Mouse (Mus musculus) right cerebral cortex, postnatal 36 days (tissue): ENCODE measurements around the gene Gm21818.
"Not testable (repeated sequence)": the region's sequence is repeated elsewhere in the genome, so short reads cannot be mapped to it uniquely, and the experiment has no call there.

ENCODE experiments used
- DNase-seq, 2 experiments: peaks; one replicate each; pipeline ENCODE4 v3.0.0; 2022; ENCODE audit warnings: low spot score in 2 of 2, mixed read lengths in 1 of 2

The Gm21818 gene

DNA sequence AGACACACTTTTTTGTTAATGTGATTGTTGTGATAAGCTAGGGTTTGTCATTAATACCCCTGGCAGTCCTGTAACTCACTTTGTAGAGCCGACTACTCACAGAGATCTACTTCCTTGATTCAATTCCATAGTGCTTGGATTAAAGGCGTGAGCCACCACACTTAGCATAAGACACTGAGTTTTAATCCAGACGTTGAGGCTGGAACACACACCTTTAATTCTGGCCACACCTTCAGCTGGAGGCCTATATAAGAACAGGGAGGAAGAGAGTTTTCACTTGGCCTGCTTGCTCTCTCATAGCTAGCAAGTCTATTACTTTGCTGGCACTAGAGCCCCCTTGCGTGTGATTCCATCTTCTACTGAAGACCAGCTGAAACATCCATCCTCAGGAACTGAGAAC, at the start of gene Gm21818:
Gm21818 (plus strand) TSS at position 301 of the 400 bp plus-strand sequence.
- DNase-seq: not testable (repeated sequence)

DNA sequence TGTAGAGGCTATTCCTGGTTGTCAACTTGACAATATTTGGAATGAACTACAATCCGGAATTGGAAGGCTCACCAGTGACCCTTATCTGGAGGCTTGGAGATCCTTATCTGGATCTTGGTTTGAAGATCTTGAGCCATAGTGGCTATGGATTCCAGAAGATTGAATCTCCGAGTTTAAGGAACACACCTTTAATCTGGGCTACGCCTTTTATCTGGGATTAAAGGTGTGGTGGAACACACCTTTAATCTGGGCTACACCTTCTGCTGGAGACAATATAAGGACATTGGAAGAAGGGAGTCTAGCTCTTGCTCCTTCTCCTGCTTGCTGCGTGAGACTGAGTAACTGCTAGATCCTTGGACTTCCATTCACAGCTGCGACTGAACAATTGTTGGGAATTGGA, 32.3 kb upstream of the Gm21818 start, which contains the start of gene Gm20767:
Gm20767 (plus strand) TSS at position 301 of the 400 bp plus-strand sequence.
- DNase-seq: not testable (repeated sequence)

DNA sequence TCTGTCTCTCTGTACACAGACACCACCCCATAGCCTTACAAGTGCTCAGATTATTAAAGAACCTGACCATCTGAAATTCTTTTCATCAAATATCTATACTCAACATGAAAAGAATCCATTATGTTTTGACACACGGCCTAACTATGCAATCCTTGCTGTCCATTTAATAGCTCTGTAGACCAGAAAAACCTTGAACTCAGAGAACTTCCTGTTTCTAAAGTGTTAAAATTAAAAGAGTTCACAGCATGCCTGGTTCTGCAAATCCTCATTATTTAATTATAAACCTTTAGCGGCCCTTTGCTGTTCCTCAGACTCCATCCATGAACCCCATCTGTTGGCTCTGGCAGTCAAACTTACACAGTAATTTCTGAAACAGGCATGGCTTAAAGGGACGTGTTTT, 29.9 kb upstream of the Gm21818 start:
- DNase-seq: not testable (repeated sequence)

DNA sequence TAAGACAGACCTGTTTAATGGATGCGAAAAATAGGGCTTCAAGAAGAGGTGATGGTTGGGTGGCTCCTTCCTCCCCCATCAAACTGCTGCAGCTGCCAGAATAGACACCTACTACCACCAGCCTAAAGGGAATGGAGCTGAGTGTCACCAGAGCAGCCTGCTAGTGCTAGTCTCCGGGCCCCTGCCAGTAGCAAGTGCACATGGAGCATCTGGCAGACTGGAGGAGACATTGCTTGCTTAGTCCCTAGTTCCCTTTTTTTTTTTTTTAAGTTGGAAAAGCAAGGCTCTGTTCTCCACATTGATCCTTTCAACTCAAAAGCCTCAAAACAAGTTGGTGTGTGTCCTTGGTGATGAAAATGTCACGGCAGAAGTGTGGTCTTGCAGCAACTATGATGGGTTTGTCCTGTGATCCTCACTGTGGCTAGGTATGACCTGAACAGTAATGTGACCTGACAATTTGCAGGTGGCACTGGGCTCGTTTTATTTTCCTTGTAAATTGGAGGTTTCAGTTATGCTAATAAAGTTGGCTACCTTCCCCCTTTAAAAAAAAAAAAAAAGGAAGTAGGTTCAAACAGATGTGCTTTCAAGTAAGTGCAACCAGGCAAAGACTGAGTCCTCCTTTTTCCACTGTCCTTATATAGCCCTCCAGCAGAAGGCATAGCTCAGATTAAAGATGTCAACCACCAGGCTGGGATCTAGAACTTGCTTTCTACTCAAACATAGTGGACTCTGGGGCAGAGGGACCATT, 22.4 kb upstream of the Gm21818 start:
- DNase-seq: not testable (repeated sequence)

DNA sequence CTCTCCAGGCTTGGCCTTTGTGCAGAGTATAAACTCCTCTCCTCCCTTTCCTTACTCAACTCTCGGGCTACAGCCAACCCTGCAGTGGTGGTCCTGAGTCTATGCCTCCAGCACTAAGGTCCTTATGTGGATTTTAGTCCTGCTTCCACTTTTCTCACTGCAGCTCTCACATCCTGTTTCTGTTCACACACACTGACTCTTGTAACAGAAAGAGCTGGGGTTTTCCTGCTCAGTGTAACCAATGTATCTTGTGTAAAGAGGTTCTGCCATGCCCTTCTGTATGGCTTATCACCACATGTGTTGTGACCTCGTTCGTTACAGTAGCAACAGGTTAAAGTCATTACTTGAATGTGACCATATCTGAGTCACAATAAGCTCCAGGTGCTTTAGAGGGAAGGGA, 21.6 kb upstream of the Gm21818 start:
- DNase-seq: not testable (repeated sequence)

DNA sequence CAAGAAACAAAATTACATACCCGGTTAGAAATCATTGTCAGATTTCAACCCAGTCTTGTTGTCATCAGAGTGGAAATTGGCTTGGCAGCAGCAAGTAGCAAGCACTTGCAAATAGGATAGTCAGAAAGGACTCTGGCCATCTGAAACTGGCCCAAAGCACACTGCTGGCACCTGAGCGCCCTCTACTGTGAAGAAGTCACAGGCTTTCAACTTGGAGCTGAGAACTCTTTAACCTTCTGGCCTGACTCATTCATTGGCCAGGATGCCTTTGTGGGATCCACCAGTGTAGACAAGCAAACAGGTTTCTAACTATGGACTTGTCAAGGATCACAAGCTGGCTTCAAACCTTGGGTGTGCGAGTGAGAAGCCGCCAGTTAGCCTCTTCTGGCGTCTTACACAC, 3.9 kb upstream of the Gm21818 start:
- not testable (repeated sequence) for DNase-seq

DNA sequence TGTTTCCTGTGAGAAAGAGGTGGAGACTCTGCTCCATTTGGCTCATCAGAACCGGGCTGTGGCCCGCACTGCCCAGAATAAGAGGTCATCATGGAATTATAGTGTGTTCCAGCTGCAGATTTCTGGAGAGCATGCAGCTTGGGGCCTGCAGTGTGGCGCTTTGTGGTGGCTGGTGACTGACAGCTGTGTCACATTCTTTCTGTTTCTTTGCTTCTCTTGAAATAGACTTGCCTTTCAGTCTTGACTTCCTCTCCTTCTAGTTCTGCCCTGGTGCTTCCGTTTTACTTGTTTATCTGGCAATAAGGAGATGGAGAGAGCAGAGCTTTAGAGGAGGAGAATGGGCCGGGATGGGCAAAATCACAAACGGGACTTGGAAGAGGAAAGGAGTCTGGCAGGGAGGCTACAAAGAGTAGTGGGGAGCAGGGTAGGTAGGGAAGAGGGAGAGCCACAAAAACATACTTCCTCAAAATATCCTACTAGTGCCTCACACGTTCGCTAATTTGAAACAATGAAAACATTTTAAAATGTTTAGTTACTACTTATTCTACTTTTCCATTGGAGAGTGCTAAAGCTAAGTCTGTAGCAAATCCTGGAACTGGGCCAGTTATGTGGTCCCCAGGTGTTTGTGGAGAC, 24.1 kb downstream of the Gm21818 start:
- not testable (repeated sequence) for DNase-seq

DNA sequence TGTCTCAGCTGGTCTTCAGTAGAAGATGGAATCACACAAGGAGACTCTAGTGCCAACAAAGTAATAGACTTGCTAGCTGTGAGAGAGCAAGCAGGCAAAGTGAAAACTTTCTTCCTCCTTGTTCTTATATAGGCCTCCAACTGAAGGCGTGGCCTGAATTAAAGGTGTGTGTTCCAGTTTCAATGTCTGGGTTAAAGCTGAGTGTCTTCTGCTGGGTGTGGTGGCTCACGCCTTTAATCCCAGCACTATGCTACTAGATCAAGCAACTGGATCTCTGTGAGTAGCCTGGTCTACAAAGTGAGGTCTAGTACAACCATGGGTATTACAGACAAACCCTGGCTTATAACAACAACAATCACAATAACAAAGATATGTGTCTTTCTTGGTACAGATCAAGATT, 43.6 kb downstream of the Gm21818 start, which contains the start of gene Gm21762:
Gm21762 (minus strand) TSS at position 101 of the 400 bp plus-strand sequence.
- DNase-seq: not testable (repeated sequence)

DNA sequence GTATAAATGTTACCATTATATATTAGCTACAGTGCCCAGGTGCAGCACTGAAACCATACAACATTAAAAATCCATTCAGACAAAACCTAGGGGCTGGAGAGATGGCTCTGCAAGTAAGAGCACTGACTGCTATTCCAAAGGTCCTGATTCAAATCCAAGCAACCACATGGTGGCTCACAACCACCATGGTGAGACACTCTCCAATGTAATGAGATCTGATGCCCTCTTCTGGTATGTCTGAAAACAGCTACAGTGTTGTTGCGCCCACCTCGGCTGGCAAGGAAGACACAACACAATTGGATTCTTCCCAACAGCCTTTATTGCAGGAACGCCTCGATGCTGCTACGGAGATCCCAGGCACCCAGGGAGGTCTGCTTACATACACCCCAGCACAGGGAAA, 48.7 kb downstream of the Gm21818 start:
- DNase-seq: not testable (repeated sequence)

DNA sequence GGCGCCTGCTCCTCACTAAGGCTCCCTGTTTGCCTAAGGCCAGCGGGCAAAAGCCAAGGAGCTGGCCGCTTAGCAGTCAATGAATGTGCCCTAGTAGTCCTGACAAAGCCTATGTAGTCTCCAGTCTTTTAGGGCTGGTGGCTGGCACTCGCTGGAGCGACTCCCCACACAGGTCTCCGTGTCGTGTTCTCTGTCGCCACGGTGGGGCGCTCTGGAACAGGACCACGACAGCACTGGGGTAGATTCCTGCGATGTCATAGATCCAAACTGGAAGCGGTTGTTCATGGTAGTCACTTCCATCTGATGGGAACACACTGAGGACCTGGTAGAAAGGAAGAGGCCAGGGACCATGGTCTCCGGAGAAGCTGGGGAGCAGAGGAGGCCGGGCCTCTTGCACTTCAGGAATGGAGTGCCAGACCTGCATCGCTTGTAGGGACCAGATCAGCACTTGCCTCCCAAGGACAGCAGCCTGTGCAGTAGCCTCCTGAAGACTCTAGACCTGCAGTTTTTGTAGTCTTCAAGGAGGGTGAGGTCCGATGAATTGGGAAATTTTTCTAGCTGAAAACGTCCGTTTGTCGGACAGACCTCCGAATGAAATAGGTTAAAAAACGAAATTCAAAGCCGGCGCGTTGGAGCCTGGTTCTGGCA, 50.9 kb downstream of the Gm21818 start:
- DNase-seq: not testable (repeated sequence)
